Mouse (Mus musculus) small intestine, adult 2 months (tissue): ENCODE measurements at regions not wholly inside any gene's neighbourhood (a gene's known extent, or its start where the extent isn't known, plus 50 kb on each side); places are given as distances from the start of the nearest gene placed in this dataset.

ENCODE experiments used
- CTCF ChIP-seq: fragments of 200-500 bp; IDR thresholded peaks from 2 replicates; pipeline ENCODE4 v1.5.1; 2012; ENCODE audit warnings: low read depth, mild to moderate bottlenecking, control low read depth, inconsistent platforms, low read length, moderate library complexity, mixed read lengths; ENCODE audit not compliant: insufficient replicate concordance, insufficient read length; ENCODE audit errors: extremely low read depth
- POLR2A ChIP-seq: fragments of 200-500 bp; IDR thresholded peaks from 2 replicates; pipeline ENCODE4 v1.6.1; 2012; ENCODE audit warnings: low read depth, mild to moderate bottlenecking, control low read depth, inconsistent platforms, low read length, moderate library complexity

GRCm38 (mm10) chr13:107645121-107645864 is 399.0 kb upstream of the Smim15 start:
- TF ChIP-seq POLR2A (no peak), CTCF (no peak)
